Mouse (Mus musculus) adrenal gland, adult 2 months (tissue): ENCODE data around the gene Wipf1. TPM values are rescaled to one million over a fixed set of nuclear protein-coding genes. Genes with fewer than 3 reads are reported as not detected.

ENCODE experiments used
- DNase-seq: peaks from one replicate; pipeline ENCODE4 v3.0.0; 2021
- polyA plus RNA-seq: library from polyadenylated mRNA; depleted of rRNA; stranded (reverse); fragments of >200 nt; gene quantifications from 2 replicates; pipeline ENCODE4 v1.2.3, GENCODE M21; 2012
- total RNA-seq, 2 experiments: library from RNA; stranded (reverse); gene quantifications; 2 replicates each; pipeline ENCODE4 v1.2.3; 2021

Wipf1 gene
- total and polyA plus RNA-seq, 3 experiments, result 13.4 to 19.7 (median 17.4) TPM

DNA sequence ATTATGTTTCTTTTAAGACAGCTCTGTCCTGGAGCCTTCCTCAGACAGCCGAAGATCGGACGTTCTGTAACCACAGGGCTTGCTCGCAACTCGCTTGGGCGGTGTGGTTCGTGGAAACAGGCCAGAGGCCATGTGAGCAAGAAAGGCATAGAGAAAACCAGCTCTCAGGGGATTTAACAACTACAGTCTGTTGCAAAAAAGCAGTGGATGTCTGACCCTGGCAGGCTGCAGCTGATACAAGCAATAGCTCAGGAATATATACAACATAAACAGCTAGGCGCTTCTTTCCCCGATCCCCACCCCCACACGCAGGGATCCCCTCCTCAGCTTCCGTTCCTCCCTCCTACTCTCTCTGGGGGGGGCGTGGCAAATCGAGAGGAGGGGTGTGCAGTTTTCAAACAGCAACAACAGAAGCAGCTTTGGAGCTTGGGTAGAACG lies 97.6 kb downstream of the Wipf1 start:
- peak; percentile 18 for DNase-seq

DNA sequence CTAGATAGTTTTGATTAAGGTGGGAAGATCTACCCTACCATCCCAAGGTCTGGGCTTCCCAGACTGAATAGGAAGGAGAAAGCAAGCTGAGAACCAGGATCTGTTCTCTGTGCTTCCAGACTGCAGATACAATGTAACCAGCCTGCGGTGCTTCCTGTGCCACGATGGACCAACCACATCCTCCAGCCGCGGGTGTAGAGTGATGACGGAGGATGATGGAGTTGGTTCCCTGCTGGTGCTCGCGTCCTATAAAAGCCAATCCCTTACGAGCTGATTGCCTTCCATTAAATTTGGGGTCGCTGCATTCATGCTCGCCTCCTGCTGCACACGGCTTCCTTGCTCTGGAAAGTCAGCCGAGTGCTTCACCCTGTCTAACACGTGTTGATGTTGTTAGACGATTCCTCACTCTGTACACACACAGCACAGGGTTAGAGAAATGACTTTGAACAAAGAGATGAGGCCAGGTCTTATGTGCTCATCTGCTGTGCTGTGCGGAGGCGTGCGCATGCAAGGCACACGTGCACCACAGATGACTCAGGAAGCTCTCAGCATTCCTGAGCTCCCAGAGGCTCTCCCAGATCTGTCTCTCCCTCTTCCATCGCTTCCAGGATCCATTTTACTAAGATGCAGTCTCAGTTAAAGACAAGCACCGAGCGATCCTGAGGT lies 100.6 kb downstream of the Wipf1 start:
- DNase-seq, result peak; percentile 54

DNA sequence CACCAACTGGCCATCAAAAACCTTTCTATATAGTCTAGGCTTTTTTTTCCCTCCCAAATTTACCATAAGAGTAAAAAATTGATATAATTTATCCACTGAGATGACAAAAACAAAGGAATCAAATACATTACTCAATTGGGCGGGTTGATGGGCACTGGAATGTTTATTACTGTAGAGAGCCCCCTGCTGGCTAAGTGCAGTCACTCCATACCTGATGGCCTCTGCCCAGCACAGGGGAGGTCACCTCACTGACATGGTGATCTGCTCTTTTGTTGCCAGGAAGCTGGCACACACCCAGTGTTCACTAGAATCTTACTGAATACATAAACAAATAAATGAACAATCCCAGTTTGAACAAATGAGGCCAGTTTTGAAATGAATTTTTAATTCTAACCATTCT lies 102.2 kb downstream of the Wipf1 start:
- DNase-seq, result peak; percentile 35

DNA sequence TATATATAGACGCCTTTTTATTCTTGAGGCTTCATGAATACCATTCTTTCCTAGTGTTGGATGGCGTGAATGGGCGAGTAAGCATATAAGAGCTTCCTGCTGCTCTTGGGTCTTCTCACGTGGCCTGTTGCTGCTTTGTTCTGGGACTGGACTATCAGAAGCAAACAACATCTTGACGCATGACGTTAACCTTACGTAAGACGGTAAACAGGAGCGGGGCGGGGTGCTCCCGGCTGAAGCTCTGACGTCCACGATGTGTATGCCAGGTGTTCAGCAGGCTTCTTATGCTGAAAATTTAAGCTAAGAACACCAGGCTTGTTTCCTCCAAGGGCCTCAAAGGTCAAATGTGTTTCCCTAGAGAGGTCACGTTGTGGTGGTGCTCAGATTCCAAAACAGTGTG lies 103.7 kb downstream of the Wipf1 start:
- no peak for DNase-seq

DNA sequence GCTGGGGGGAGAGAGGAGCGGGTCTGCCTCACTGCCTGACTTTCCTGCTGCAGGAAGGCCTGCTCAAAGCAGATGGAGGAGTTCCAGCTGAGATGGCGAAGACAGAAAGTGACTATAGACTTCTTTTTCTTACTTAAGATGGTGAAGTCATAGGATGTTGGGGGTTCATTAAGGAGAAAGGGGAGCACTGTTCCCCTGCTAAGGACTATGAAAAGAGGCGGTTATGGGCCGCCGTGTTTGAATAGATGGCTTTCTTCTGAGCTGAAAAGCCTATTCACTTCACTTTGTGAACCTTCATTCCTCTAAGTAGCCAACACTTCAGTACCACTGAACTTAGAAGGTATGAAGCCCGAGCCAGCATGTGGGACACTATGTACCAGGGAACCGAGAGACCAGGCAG lies 109.8 kb downstream of the Wipf1 start:
- DNase-seq, result no peak

DNA sequence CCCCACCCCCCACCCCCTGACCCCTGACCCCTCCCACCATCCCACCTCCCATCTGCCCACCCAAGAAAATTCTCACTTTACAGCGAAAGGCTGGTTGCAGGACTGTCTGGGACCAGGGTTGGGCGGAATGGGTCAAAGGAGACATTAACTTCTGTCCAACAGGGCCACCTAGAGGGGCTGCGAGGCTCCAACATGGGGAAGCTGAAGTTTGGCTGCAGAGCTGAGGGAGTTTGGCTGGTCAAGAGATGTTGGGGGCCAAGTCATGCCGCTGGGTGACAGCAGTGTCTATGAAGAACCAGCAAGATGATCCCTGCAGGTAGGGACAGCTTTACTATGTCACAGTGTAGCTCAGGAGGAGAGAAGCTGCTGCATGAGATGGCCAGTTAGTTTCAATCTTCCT lies 110.2 kb downstream of the Wipf1 start:
- DNase-seq, result peak; percentile 30

DNA sequence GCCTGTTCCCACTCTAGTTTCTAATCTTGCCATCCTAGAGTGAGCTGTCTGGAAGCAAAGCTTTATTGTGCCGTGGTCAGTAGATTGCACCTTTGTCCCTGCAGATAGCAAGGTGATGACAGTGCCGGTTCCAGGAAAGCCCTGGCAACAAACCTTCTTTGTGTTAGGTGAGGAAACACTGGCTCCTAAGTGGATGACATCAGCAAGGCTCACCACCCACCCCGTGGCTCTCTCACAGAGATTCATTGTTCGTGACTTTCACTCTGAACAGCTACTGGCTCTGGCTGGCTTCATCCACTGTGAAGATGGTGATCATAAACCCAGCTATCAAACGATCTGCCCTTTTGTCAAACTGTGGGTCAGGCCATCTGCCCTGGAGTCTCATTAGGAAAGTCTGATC lies 113.6 kb downstream of the Wipf1 start:
- DNase-seq, result no peak

DNA sequence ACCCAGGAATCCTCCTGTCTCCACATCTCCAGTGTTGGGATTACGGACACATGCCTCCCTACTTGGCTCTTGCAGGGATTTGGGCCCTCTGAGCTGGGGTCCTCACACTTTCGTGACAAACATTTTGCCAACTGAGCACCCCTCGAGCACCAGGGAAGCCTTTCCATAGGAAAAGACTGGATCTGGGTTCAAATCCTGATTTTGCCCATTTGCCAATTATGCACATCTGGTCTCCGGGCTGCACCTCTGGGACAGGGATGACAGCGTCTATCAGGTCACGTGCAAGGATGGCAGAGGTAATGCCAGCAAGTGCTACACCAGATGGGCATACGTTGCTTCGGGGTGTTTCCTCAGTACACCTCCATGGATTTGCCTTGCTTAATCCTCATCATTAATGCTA lies 119.5 kb downstream of the Wipf1 start:
- DNase-seq, result no peak

DNA sequence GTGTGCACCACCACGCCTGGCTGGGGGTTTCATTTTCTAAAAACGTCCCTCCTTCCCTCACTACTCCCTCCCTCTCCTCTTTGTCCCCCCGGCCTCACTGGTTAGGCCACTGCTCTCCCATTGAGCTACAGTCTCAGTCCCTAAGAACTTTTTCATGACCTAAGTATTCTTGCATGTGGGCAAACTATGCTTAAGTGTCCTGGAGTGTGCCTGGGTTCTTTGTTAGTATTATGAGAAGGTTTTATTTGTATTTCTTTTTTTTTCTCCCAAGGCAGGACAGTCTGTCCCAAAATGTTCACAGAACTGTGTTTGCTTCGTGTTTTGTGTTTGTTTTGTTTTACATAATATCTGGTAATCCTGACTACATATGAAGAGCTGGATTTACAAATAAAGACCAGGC lies 121.9 kb downstream of the Wipf1 start:
- DNase-seq, result no peak

DNA sequence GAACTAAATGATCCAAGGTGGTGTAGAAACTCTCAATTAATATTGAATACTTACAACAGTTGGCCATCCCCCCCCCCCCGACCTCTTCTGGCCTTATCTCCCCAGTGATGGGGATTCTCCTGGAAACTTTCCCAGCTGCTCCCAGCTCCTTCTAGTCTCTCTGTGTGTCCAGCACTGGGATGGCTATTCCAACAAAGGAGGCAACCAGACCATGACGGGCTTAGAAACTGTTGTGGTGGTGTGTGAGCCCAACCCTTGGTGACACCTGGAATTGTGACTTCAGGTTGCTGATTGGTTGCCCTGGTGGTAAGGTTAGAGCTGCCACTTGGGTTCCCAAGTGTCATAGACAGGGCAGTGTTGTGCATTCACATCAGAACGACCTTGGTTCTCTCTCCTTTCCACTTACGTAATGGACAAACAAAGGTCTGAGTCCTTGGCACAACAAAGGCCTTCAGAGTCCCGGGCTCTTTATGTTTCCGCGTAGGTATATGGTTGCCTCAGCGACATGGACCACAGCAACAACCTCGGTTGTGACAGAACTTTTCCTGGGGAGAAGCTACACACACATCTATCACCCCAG lies 123.1 kb downstream of the Wipf1 start:
- DNase-seq, result no peak

DNA sequence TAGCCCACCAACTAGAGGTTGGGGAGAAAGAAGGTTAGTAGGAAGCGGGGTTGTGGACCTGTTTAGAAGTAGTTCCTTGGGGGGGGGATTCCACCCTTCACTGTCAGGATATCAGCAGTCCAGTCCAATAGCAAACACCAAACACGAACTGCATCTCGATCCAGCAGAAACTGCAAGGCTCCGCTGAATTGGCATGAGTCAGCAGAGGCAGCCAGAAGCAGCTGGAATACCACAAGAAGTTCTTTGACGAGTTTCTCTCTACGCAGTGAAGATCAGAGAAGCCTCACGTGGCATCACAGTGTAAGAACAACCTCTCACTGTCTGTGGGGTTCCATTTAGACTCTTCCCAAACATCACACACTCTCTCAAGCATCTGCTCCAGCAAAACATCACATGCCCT lies 124.6 kb downstream of the Wipf1 start:
- DNase-seq, result no peak

DNA sequence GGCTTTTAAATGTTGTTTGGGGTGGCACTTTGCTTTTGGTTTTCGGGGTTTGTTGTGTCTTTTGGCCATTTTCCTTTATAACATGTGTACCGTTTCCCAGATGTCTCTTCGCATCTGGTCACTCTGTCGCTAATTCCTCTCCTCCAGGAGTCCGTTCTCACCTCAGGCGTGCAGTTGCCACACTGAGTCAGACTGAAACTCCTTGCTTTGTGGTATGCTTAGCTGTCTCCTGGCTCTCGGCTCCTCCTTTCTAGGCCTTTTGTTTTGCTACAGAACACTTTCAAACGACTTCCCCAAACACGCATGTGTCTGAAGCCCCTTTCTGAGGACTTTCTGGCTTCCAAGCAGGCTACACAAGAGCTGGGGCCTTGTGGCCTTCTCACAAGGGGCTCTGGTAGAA lies 125.1 kb downstream of the Wipf1 start:
- DNase-seq, result no peak

DNA sequence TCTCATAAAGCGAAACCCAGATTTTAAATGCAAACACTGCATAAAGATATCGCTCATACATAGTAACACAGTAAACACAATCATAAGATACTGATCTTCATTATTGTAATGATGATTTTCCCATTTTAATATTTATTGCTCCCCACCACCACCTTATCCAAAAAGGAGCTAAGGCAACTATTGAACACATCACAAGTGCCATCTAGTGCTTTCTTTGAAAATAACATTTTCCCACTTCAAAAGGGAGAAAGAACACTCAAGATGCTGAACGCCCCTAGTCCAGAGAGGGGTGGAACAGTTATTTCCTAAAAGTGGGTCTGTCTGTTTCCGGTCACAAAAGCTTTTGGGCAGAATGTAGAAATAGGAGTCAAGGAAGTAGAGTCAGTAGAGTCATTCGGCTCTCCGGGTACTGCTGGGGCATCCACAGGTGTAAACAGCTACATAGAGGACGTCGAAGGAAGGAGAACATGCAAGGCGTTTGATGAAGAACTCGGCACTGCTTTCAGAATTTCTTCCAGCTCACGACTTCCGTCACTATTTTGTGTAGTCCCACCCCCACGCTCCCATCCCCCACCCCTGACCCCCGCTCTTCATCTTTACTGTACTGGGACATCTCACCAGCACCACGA lies 126.0 kb downstream of the Wipf1 start:
- no peak for DNase-seq

DNA sequence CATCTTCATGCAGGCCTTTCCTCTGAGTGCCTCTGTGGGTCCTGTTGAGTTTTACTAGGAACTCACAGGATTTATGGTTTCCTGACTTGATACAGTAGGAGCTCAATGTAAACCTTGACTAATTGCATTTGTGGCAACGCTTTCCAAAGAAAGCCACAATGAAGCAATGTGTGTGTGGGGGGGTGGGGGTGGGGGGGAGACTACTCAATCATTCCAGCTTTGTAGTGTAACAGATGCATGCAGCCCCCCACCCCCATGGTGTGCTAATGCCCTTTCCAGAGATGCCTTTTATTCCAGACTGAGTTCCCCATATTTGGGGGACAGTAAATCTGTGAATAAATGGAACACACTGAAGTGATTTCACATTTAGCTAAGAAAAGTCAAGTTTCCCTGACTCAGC lies 127.8 kb downstream of the Wipf1 start:
- DNase-seq, result no peak

DNA sequence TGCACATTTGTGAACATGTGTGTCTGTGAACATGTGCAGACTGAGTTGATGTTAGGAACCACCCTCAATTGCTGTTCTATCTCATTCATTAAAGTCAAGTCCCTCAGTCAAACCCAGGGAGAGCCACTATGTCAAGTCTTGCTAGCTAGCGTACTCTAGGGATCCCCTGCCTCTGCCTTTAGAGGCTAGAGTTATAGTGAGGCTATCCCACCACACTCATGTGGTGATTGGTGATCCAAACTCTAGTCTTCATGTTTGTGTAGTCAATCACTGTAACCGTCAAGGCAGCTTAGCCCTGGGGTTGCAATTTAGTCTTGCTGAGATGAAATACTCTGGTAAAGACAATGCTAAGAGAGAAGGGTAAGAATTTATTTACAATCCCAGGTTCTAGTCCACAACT lies 132.1 kb downstream of the Wipf1 start:
- no peak for DNase-seq

DNA sequence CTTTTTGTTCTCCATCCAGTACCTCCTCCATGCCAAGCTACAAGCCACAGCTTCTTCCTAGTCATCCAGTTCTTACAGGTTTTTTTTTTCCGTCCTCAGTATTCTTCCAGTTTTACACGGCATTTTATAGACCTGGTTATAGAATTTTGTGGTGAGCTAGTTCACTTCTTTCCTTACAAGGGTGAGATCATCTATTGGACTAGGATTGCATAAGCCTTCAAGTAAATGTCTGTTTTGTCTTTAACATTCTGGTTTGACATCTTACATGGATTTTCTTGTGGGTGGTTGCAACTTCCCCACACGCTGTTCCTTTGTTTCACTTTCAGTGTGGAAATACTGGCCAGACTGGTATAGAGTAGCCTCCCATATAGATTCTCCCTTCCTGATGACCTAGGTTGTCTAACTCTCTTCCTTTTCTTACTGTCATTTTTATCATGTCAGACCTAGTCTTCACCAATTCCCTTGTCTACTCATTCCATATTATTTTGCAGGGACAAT lies 132.7 kb downstream of the Wipf1 start:
- DNase-seq, result no peak

DNA sequence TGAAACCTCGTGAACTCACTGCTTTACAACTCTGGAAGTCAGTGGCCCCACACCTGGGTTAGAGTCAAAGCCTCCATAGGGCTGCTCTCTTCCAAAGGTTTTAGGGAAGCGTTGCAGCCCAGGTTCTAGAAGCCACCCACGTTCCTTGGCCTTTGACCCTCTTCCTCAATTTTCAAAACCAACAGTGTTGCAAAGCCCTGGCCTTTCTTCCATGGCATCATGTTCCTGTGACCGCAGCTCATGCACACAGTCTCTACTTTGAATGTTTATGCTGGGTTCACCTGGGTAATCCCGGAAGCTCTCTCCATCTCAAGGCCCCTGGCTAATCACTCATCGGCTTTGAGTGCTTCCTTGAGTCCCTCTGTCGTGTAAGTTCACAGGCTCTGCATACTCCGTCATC lies 134.0 kb downstream of the Wipf1 start:
- no peak for DNase-seq

DNA sequence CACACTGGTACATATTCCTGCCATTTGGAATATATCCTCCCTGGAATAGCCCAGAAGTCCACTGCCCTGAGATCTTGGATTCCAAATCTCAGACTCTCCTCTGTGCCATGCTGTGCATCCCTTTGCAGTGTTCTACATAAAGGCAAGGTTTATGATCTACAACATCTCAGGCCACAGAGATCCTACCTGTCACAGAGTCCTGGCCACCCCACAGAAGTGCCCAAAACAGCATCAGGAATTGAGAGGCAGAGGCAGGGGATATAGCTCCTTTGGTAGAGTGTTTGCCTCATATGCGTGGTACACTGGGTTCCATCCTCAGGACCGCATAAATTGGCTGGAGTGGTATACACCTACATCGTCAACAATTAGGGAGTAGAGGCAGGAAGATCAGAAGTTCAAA lies 135.1 kb downstream of the Wipf1 start:
- DNase-seq, result no peak

DNA sequence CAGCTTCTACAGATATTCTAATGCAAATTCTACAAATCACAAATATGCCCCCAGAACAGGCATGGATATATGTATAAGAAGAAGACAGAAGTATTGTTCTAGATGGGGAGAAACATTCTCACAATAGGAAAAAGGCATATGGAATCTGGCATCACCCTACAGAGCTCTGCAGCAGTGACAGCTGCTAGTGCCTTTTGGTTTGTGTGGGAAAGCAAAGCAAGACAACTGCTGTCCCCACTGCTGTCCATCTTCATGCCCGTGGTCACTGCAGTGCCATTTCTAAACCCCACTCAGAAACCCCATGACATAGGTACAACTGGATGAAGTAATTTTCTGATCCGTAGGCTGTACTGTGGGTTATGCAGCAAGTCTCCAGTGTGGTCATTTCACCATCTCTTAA lies 136.8 kb downstream of the Wipf1 start:
- DNase-seq, result no peak

DNA sequence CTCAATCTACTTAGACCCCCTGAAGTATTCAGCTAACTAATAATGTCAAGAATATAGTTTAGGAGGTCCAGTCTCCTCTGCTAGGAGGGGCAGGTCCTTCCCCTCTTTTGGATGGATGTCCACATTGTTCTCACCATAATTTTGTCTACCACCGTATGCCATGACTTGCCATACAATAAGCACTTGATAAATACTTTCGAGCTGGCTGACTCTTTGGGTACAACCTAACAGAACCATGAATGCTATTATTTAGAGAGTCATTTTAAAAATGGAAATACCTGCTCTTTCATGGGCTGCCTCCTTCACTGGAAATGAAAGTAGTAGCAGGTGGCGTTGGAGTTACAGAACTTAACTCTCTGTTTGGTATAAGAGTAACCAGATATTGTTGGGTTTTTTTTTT lies 139.6 kb downstream of the Wipf1 start:
- DNase-seq, result no peak

DNA sequence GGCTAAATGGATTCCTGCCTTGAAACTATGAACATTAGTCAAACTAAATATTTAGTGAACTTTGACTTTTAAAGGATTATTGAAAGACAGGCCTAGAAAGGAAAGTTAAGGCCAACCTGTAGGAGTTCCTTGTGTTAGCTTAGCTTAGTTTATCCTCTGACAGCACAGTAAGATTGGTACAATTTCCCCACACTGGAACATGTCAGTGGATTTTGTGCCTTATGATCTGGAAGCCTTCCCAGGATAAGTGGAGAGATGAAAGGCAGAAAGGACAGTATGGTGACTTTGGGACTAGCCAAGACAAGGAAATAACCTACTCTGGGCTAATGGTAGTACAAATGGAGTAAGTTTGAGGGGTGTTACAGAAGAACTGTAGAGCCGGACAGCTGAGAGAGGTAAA lies 141.7 kb downstream of the Wipf1 start:
- no peak for DNase-seq

DNA sequence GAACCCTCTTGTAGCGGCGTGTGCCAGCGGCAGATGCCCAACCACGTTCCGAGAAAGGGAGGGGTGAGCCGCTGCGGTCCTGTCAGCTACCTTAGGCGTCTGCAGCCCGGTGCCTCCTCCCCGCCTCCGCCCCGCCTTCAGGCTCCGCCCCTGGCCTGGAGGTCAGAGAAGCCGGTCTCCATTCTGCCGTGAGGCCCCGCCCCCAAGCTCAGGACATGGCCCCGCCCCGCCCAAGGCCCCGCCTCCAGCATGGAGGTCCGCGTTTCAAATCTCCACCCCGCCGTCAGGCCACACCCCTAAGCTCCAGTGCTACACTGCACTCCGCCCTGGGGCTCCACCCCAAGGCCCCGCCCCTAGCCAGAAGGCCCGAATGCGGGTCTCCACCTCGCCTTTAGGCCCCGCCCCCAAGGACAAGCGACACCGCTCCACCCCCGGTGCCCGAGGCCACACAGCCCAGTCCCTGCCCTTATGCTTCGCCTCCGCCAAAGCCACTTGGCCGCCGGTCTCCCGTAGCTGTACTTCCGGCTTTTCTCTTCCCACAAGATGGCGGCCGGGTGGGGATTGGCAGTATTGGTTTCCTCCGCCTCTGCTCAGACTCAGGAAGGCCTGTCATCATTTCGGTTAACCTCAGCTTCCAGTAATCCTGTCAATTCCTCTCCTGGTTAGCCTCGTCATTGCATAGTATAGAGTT lies 143.0 kb downstream of the Wipf1 start, which contains the start of gene Gpr155:
Gpr155 (minus strand) TSS at position 217 of the 691 bp plus-strand sequence.
- peak; percentile 100 for DNase-seq
